Mouse (Mus musculus) lung, embryonic 14.5 days (tissue): Measurements from ENCODE around the gene Sucnr1. TPM values are rescaled to one million over a fixed set of nuclear protein-coding genes. Genes with fewer than 3 reads are reported as not detected.

Experiments
- ATAC-seq: fragments of 200-750 bp; cut with Nextera tagmentation; 2 replicates; pipeline ENCODE4 v1.8.0; 2017; ENCODE audit warnings: mild to moderate bottlenecking, moderate TSS enrichment, moderate library complexity; ENCODE audit not compliant: insufficient read depth
- DNase-seq: peaks from one replicate; pipeline ENCODE4 v3.0.0-alpha.2; 2015
- H3K27ac ChIP-seq: fragments of 300-500 bp; sonication (generic); 2 replicates; pipeline ENCODE4 v1.5.1; 2014; ENCODE audit warnings: low read depth, mild to moderate bottlenecking, moderate library complexity
- H3K27me3 ChIP-seq: fragments of 300-500 bp; sonication (generic); 2 replicates; pipeline ENCODE4 v1.6.1; 2014; ENCODE audit warnings: low read length, control low read depth; ENCODE audit not compliant: insufficient read depth
- H3K36me3 ChIP-seq: fragments of 300-500 bp; sonication (generic); 2 replicates; pipeline ENCODE4 v1.6.1; 2014; ENCODE audit warnings: control low read depth; ENCODE audit not compliant: insufficient read depth
- H3K4me1 ChIP-seq: fragments of 300-500 bp; sonication (generic); 2 replicates; pipeline ENCODE4 v1.6.1; 2014; ENCODE audit warnings: antibody characterized with exemption, control low read depth; ENCODE audit not compliant: insufficient read depth
- H3K4me2 ChIP-seq: fragments of 300-500 bp; sonication (generic); 2 replicates; pipeline ENCODE4 v1.6.1; 2014; ENCODE audit warnings: mild to moderate bottlenecking
- H3K4me3 ChIP-seq: fragments of 300-500 bp; sonication (generic); 2 replicates; pipeline ENCODE4 v1.5.1; 2014; ENCODE audit warnings: low read depth, low read length
- H3K9ac ChIP-seq: fragments of 300-500 bp; sonication (generic); 2 replicates; pipeline ENCODE4 v1.6.1; 2014
- H3K9me3 ChIP-seq: fragments of 300-500 bp; sonication (generic); 2 replicates; pipeline ENCODE4 v1.6.1; 2016; ENCODE audit warnings: low read depth, low read length, control low read depth
- CTCF ChIP-seq: IDR thresholded peaks from 2 replicates; pipeline ENCODE4 v1.5.1; 2016; ENCODE audit warnings: antibody characterized with exemption, low read depth
- WGBS: fragments of 180-500 bp; shearing (Covaris S2); extraction: QIAGEN DNeasy Blood & Tissue Kit; methylation state at CpG from one replicate; pipeline ENCODE4 v1.1.7; 2014; 5-methylcytosine and 5-hydroxymethylcytosine counted together
- polyA plus RNA-seq: library from polyadenylated mRNA; unstranded; fragments of >200 nt; fragmentation: Nextera tagmentation; extraction: Ambion mirVana; gene quantifications from 2 replicates; pipeline ENCODE4 v1.2.1, GENCODE M21; 2014

Sucnr1 gene
- polyA plus RNA-seq, 1 experiment from 2014 or later, result not detected

DNA sequence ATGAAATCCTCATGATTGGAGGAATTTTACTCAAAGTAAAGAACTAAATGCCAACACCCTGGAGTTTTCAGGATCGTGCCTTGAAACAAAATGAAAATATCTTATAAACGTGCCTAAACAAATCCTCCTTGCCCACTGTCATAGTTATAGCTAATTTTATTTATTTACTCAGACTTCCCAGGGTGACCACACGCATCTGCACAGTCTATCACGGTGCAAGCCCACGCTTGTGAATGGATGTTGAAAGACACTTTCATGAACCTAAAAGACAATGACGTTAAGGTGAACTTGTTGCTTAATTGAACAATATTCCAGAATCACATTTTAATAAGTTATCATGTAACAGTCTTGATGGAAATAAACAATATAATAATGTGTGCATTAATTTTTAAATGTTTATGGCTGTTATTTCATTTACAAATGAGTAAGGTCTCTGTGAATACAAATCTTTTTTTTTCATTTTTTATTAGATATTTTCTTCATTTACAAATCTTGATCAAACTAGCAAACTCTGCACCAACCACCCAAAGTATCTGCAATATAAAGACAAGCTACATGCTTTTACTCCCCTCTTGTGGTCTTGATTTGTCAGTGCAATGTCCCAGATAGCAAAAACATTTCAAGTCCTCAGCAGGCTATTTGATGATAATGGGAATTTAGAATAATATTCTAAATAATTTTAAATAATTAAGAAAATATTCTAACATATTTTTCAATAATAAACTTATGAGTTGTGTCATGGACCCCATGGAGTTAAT is 30.4 kb downstream of the Sucnr1 start:
- H3K9me3 ChIP-seq, result no peaks in the 10 kb centered on the region
- WGBS, result 66% methylated on average over 6 of the region's 6 CpGs
- TF ChIP-seq CTCF, result peak; percentile 76
- DNase-seq (peak; percentile 83), ATAC-seq (no peak)
- no peak overlapping the region for H3K4me2 ChIP-seq
- no peaks in the 10 kb centered on the region for H3K4me1 ChIP-seq
- no peak overlapping the region for H3K9ac ChIP-seq
- H3K4me3 ChIP-seq, result no peak overlapping the region
- no peaks in the 10 kb centered on the region for H3K36me3 ChIP-seq
- H3K27ac ChIP-seq, result no peak overlapping the region
- no peaks in the 10 kb centered on the region for H3K27me3 ChIP-seq

DNA sequence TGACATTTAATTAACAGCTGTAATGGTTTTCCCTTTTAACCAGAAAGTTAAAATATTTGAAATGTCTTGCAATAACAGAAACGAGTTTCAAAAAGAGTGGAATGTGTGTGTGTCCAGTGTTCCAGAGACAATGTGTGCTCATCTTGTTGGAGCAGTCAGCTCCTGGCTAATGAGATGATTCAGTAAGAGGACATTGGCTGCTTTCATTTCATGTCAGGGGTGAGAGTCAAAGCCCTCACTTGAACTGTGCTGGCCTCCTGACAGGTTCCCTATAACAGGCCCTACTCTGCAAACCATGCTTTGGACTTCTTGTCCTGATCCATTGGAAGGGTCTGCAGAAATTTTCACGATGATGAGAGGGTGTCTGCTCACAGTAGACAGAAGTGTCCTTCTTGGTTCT is 32.9 kb downstream of the Sucnr1 start:
- no peak for DNase-seq
- Histone ChIP-seq H3K36me3 (no peaks in the 10 kb centered on the region), H3K4me3 (no peak overlapping the region), H3K9ac (no peak overlapping the region), H3K9me3 (no peaks in the 10 kb centered on the region), H3K27ac (no peak overlapping the region), H3K4me2 (no peak overlapping the region), H3K27me3 (no peaks in the 10 kb centered on the region), H3K4me1 (no peaks in the 10 kb centered on the region)
- ATAC-seq, result no peak
- 52% methylated on average over 2 of the region's 2 CpGs for WGBS
- TF ChIP-seq CTCF, result no peak

DNA sequence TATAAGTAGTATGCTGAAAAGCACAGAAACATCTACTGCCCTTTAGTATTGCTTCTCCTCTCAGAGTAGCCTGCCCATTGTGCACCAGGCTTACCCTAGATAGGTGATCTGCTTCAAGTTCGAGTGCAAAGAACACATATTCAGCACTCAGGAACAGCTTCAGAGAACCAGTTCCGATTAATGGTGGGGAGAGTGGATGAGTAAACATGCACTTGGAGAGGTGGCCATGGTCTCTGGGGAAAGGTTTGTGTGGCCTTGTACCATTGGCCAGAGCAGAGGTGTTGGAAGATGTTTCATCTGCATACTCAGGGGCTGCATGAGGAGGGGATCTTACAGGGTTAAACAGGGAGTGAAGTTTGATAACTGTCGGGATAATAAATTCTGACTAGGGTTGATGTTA is 39.8 kb downstream of the Sucnr1 start:
- H3K4me1 ChIP-seq, result no peaks in the 10 kb centered on the region
- 52% methylated on average over 3 of the region's 3 CpGs for WGBS
- H3K9me3 ChIP-seq, result no peaks in the 10 kb centered on the region
- no peaks in the 10 kb centered on the region for H3K27me3 ChIP-seq
- H3K27ac ChIP-seq, result no peak overlapping the region
- no peak overlapping the region for H3K9ac ChIP-seq
- TF ChIP-seq CTCF, result no peak
- DNase-seq (no peak), ATAC-seq (peak; percentile 55; the same call in 1 of the 2 replicates)
- no peak overlapping the region for H3K4me3 ChIP-seq
- no peaks in the 10 kb centered on the region for H3K36me3 ChIP-seq
- H3K4me2 ChIP-seq, result no peak overlapping the region

DNA sequence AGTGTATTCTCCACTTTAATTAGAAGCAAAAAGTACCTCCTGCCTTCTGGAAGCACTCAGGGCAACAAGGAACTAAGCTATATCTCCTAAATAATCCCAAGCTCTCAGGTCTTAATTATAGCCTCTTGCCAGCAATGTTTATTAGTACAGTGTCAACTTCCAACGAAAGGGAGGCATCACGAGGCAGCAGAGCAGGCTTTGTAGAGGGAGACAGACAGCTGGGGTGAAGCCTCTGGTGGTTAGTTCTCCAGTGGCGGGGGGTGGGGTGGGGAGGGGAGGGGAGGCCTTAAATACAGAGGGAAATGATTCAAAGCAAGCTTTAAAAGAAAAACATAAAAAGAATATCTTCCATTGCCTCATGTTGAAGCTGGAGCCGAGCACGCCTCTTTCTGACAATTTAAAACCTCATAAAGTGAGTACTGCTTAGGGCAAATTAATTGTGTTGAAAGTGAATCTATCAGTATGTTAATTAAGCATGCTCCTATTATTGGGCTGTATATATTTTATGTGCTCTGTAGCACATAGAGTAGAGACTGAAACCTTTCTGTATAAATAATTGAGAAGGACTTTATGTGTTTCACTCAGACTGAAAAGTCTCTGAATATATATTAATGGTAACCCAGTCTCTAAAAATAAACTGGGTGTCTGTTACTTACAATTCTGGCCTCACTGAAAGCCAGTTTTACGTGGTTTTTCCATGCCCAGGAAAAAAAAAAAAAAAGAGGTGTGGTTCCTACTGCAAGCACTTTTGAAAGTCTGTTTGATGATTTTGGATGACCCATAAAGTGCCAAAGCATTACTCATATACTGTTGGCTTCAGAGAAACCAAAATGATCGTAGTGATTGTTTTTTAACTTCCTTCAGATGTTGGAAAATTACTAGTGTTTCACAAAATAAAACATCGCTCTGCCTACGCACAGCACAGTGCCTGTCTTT is 42.5 kb downstream of the Sucnr1 start:
- DNase-seq, result peak; percentile 9
- Histone ChIP-seq H3K27ac (no peak overlapping the region), H3K9ac (no peak overlapping the region), H3K27me3 (no peaks in the 10 kb centered on the region), H3K4me3 (no peak overlapping the region), H3K36me3 (no peaks in the 10 kb centered on the region), H3K9me3 (no peaks in the 10 kb centered on the region), H3K4me2 (no peak overlapping the region), H3K4me1 (no peaks in the 10 kb centered on the region)
- 31% methylated on average over 9 of the region's 9 CpGs for WGBS
- no peak for ATAC-seq
- TF ChIP-seq CTCF, result no peak

DNA sequence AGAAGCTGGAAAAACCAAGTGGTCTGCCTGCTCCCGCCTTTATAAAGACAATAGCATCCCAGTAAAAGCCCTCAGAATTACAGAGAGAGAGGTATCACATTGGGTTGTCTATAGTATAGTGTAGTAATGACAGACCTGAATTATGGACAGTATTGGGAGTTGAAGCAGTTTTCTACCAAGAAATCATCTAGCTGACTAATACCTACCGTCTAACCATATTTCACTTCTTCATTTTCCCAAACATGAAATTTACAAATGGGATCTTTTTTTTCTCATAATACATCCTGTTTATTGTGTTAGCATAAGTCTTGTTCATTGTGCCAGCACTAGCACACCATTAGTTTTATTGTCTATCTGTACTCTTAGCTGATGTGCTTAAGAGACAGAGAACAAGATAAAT is 44.9 kb downstream of the Sucnr1 start:
- H3K9ac ChIP-seq, result no peak overlapping the region
- H3K4me1 ChIP-seq, result no peaks in the 10 kb centered on the region
- DNase-seq (no peak), ATAC-seq (no peak)
- no peak overlapping the region for H3K4me3 ChIP-seq
- H3K4me2 ChIP-seq, result no peak overlapping the region
- no peak for TF ChIP-seq CTCF
- no peaks in the 10 kb centered on the region for H3K9me3 ChIP-seq
- no peak overlapping the region for H3K27ac ChIP-seq
- H3K27me3 ChIP-seq, result no peaks in the 10 kb centered on the region
- H3K36me3 ChIP-seq, result no peaks in the 10 kb centered on the region
- 82% methylated on average over 2 of the region's 2 CpGs for WGBS

DNA sequence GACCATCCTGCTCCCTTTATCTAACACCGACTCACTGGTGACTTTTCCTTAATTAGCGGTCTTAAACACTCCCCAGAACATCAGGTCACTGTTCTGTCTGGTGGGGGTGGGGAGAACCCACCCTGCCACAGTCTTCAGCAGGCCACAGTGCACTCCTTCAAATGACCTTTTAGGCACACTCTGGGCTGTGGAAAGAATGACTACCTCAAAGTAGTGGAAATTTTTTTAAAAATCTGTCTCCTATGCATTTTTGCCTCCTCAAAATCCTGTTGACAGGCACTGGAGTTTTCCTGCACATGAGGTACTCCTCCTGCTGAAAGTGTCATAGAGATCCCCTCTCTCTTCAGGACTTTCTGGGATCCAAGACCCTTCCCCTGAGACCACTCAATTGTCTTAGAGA is 46.6 kb downstream of the Sucnr1 start:
- no peak overlapping the region for H3K4me3 ChIP-seq
- H3K27me3 ChIP-seq, result no peaks in the 10 kb centered on the region
- DNase-seq, result no peak
- no peak overlapping the region for H3K9ac ChIP-seq
- WGBS, result 66% methylated on average over 2 of the region's 2 CpGs
- H3K4me2 ChIP-seq, result no peak overlapping the region
- no peak for TF ChIP-seq CTCF
- H3K9me3 ChIP-seq, result no peaks in the 10 kb centered on the region
- no peak for ATAC-seq
- H3K4me1 ChIP-seq, result no peaks in the 10 kb centered on the region
- H3K27ac ChIP-seq, result no peak overlapping the region
- no peaks in the 10 kb centered on the region for H3K36me3 ChIP-seq

DNA sequence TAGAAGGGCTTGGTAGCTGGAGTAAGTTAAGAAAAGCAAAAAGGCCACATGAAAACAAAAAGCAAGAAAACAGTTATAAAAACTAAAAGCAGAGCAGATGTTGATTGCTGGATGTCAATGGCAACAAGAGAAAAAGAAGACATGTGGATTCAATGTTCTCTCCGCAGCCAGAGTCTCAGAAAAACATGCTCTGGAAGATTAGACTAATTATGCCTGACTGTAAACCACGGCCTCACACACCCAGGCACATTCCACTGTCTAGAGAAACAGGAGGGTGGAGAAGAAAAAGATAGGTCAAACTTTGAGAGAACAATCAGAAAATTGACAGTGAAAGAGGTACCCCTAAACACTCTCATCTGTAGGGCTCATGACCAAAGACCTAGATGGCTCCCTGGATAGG is 54.1 kb downstream of the Sucnr1 start:
- TF ChIP-seq CTCF, result no peak
- H3K9ac ChIP-seq, result no peak overlapping the region
- H3K4me2 ChIP-seq, result no peak overlapping the region
- WGBS, result 49% methylated on average over 2 of the region's 2 CpGs
- H3K36me3 ChIP-seq, result no peaks in the 10 kb centered on the region
- H3K9me3 ChIP-seq, result no peaks in the 10 kb centered on the region
- ATAC-seq, result no peak
- no peak overlapping the region for H3K4me3 ChIP-seq
- no peak overlapping the region for H3K27ac ChIP-seq
- no peaks in the 10 kb centered on the region for H3K4me1 ChIP-seq
- no peak for DNase-seq
- no peaks in the 10 kb centered on the region for H3K27me3 ChIP-seq

Other genes with a start within 250 kb of the Sucnr1 start
- gene Gm8298, start 220.8 kb upstream of the Sucnr1 start, polyA plus RNA-seq, result not detected in 2 replicates
- gene C130079G13Rik, start 156.7 kb upstream of the Sucnr1 start, polyA plus RNA-seq, result not detected in 2 replicates
- gene Aadacl2, start 75.1 kb upstream of the Sucnr1 start, polyA plus RNA-seq, result not detected in 2 replicates
- 0.36 and 0.38 TPM in 2 replicates for gene Aadac, start 56.2 kb upstream of the Sucnr1 start, polyA plus RNA-seq